Mouse (Mus musculus): ENCODE measurements around the gene Dimt1. TPM values are rescaled to one million over a fixed set of nuclear protein-coding genes. Genes with fewer than 3 reads are reported as not detected.

Gene Dimt1
- total RNA-seq, 2 experiments from 2014 or later: 5.7 to 12.7 TPM

- ATAC-seq (ENCODE audit: poor library complexity, severe bottlenecking): no peak
These were observed 13.6 kb downstream of the Dimt1 start for GRCm38 (mm10) chr13:106960557-106960956.

- no peak for ATAC-seq (ENCODE audit: poor library complexity, severe bottlenecking)
These were observed 14.6 kb downstream of the Dimt1 start for GRCm38 (mm10) chr13:106961496-106961895.

- no peak for ATAC-seq (ENCODE audit: poor library complexity, severe bottlenecking)
These were observed 50.0 kb downstream of the Dimt1 start for GRCm38 (mm10) chr13:106996891-106997290.

GRCm38 (mm10) chr13:106997557-106997956, 50.6 kb downstream of the Dimt1 start:
- ATAC-seq (ENCODE audit: poor library complexity, severe bottlenecking): 0 out of 2 replicates have a peak, but pooled peaks have one; percentile 11

GRCm38 (mm10) chr13:106998026-106998425, 51.1 kb downstream of the Dimt1 start:
- ATAC-seq (ENCODE audit: poor library complexity, severe bottlenecking): no peak

- peak; percentile 96 for ATAC-seq (ENCODE audit: poor library complexity, severe bottlenecking)
These were observed 51.7 kb downstream of the Dimt1 start for GRCm38 (mm10) chr13:106998671-106999070.

GRCm38 (mm10) chr13:107003211-107003610, 56.3 kb downstream of the Dimt1 start:
- no peak for ATAC-seq (ENCODE audit: poor library complexity, severe bottlenecking)

GRCm38 (mm10) chr13:107008174-107008573, 61.2 kb downstream of the Dimt1 start:
- ATAC-seq (ENCODE audit: poor library complexity, severe bottlenecking): no peak

Other genes with a start within 250 kb of the Dimt1 start
- gene Ipo11, start 10.2 kb upstream of the Dimt1 start, total RNA-seq (2015): 24.3 and 27.7 TPM in 2 replicates
- 18.3 and 19.0 TPM in 2 replicates for gene Ipo11, start 10.2 kb upstream of the Dimt1 start, total RNA-seq (2017)
- 49.5 and 80.4 TPM in 2 replicates for gene Kif2a, start 75.0 kb downstream of the Dimt1 start, total RNA-seq (2015)
- 20.9 and 28.7 TPM in 2 replicates for gene Kif2a, start 75.0 kb downstream of the Dimt1 start, total RNA-seq (2017)